Mouse (Mus musculus): ENCODE data around the gene Pdpr.

DNA sequence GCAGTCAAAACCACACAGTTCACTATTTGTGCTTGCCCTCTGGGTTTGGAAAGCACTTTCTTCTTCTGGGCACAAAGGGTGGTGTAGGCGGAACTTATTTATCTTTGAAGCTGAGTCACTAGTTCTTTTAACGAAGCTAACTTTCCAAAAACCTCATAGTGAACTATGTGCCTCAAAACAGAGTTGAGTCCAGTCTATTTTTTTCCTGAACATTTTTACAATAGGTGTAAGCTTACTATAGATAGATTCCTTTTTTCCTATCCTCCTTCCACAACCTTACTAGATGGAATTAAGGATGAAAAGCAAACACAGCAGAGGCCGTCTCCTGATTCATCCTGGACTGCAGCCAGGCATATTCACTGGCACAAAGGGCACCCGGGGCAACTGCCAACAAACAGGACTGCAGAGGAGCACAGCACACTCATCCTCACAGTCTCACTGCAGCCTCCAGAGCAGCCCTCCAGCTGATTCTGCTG is 91.1 kb downstream of the Pdpr start:
- TF ChIP-seq RAD21 (IDR thresholded peaks at IDR 0.05; ENCODE audit: low read depth, low read length) (no peak), ZC3H11A (IDR thresholded peaks at IDR 0.05; ENCODE audit: low read depth, low read length) (no peak), CTCF (conservative IDR thresholded peaks at IDR 0.05 in 1 of 2, IDR thresholded peaks at IDR 0.05 in 1 of 2; ENCODE audit: low read depth in 2 of 2, low read length in 2 of 2) (no peak), SIN3A (IDR thresholded peaks at IDR 0.05; ENCODE audit: low read length) (no peak), CHD2 (IDR thresholded peaks at IDR 0.05; ENCODE audit: low read length) (no peak), MAX (IDR thresholded peaks at IDR 0.05; ENCODE audit: low read length) (no peak), MAZ (IDR thresholded peaks at IDR 0.05; ENCODE audit: low read depth, low read length) (no peak), ZNF384 (IDR thresholded peaks at IDR 0.05; ENCODE audit: low read depth, low read length) (no peak), POLR2AphosphoS2 (IDR thresholded peaks at IDR 0.05; ENCODE audit: low read depth, low read length) (no peak), CHD1 (IDR thresholded peaks at IDR 0.05; ENCODE audit: low read depth, low read length) (no peak), POLR2A (IDR thresholded peaks at IDR 0.05; ENCODE audit: low read depth, low read length) (no peak), GABPA (IDR thresholded peaks at IDR 0.05; ENCODE audit: insufficient replicate concordance, low read depth, low read length) (no peak)
